Mouse (Mus musculus): ENCODE data around the gene Nme7.

The Nme7 gene

DNA sequence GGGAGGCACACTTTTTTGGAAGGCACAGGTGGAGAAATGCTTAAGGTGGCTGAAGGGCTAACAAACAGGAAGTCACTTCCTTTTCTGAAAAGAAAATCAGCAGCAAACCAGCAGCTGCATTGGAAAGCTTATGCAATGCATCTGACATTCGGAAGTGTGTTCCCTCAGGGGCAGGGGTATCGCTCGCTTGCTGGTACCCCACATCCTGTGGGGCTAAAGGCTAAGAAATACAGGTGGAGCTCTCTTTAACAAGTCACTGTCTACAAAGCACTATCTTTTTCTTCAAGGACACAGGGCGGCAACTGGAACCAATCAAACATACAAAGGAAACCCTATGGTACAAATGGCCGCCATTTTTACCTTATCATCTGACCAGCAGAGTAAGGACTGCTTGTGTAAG is 149.8 kb downstream of the Nme7 start:
- H3K4me3 ChIP-seq (replicated peaks; ENCODE audit: low read length), result peak overlapping the region; percentile 49
- H3K9me3 ChIP-seq (ENCODE audit: low read length), result no peaks in the 10 kb centered on the region
- peaks cover 84% of the 10 kb centered on the region for H3K4me1 ChIP-seq (replicated peaks; ENCODE audit: low read depth, low read length)
- no peaks in the 10 kb centered on the region; the same call in 1 of the 2 replicates for H3K27me3 ChIP-seq (ENCODE audit: insufficient read depth, low read length)
- peaks cover 54% of the 10 kb centered on the region for H3K36me3 ChIP-seq (ENCODE audit: insufficient read depth, low read length)
- TF ChIP-seq CTCF (conservative IDR thresholded peaks at IDR 0.05; ENCODE audit: low read length) (no peak), POU5F1 (IDR thresholded peaks at IDR 0.05; ENCODE audit: borderline replicate concordance, low read length) (no peak), NANOG (IDR thresholded peaks at IDR 0.05; ENCODE audit: borderline replicate concordance, low read length) (no peak)

- Histone ChIP-seq H3K4me3 (replicated peaks; ENCODE audit: low read length) (peak overlapping the region; percentile 61), H3K36me3 (ENCODE audit: insufficient read depth, low read length) (peaks cover 43% of the 10 kb centered on the region), H3K9me3 (ENCODE audit: low read length) (no peaks in the 10 kb centered on the region), H3K4me1 (replicated peaks; ENCODE audit: low read depth, low read length) (peaks cover 82% of the 10 kb centered on the region), H3K27me3 (ENCODE audit: insufficient read depth, low read length) (peaks cover 5% of the 10 kb centered on the region; the same call in 1 of the 2 replicates)
- TF ChIP-seq CTCF (conservative IDR thresholded peaks at IDR 0.05; ENCODE audit: low read length) (no peak), NANOG (IDR thresholded peaks at IDR 0.05; ENCODE audit: borderline replicate concordance, low read length) (no peak), POU5F1 (IDR thresholded peaks at IDR 0.05; ENCODE audit: borderline replicate concordance, low read length) (no peak)
These were observed 151.0 kb downstream of the Nme7 start for GRCm38 (mm10) chr1:164454747-164455400.

- TF ChIP-seq POU5F1 (IDR thresholded peaks at IDR 0.05; ENCODE audit: borderline replicate concordance, low read length), result no peak
- no peak for TF ChIP-seq NANOG (IDR thresholded peaks at IDR 0.05; ENCODE audit: borderline replicate concordance, low read length)
- TF ChIP-seq CTCF (conservative IDR thresholded peaks at IDR 0.05; ENCODE audit: low read length), result no peak
- H3K9me3 ChIP-seq (ENCODE audit: low read length), result no peaks in the 10 kb centered on the region
- H3K27me3 ChIP-seq (ENCODE audit: insufficient read depth, low read length), result peaks cover 5% of the 10 kb centered on the region; the same call in 1 of the 2 replicates
- peak overlapping the region; percentile 90 for H3K4me3 ChIP-seq (replicated peaks; ENCODE audit: low read length)
- H3K4me1 ChIP-seq (replicated peaks; ENCODE audit: low read depth, low read length), result peaks cover 80% of the 10 kb centered on the region
- peaks cover 36% of the 10 kb centered on the region for H3K36me3 ChIP-seq (ENCODE audit: insufficient read depth, low read length)
These were observed 151.7 kb downstream of the Nme7 start for GRCm38 (mm10) chr1:164455614-164456013.

- TF ChIP-seq CTCF (conservative IDR thresholded peaks at IDR 0.05; ENCODE audit: low read length) (no peak), NANOG (IDR thresholded peaks at IDR 0.05; ENCODE audit: borderline replicate concordance, low read length) (no peak), POU5F1 (IDR thresholded peaks at IDR 0.05; ENCODE audit: borderline replicate concordance, low read length) (no peak)
- Histone ChIP-seq H3K36me3 (ENCODE audit: insufficient read depth, low read length) (peaks cover 31% of the 10 kb centered on the region), H3K9me3 (ENCODE audit: low read length) (no peaks in the 10 kb centered on the region), H3K4me3 (replicated peaks; ENCODE audit: low read length) (peak overlapping the region; percentile 90), H3K27me3 (ENCODE audit: insufficient read depth, low read length) (peaks cover 6% of the 10 kb centered on the region; the same call in 1 of the 2 replicates), H3K4me1 (replicated peaks; ENCODE audit: low read depth, low read length) (peaks cover 80% of the 10 kb centered on the region)
These were observed 152.1 kb downstream of the Nme7 start for GRCm38 (mm10) chr1:164456065-164456464.

GRCm38 (mm10) chr1:164456731-164457130 is 152.8 kb downstream of the Nme7 start:
- peaks cover 80% of the 10 kb centered on the region for H3K4me1 ChIP-seq (replicated peaks; ENCODE audit: low read depth, low read length)
- peak overlapping the region; percentile 90 for H3K4me3 ChIP-seq (replicated peaks; ENCODE audit: low read length)
- peaks cover 8% of the 10 kb centered on the region; the same call in 1 of the 2 replicates for H3K27me3 ChIP-seq (ENCODE audit: insufficient read depth, low read length)
- no peak for TF ChIP-seq NANOG (IDR thresholded peaks at IDR 0.05; ENCODE audit: borderline replicate concordance, low read length)
- peaks cover 24% of the 10 kb centered on the region for H3K36me3 ChIP-seq (ENCODE audit: insufficient read depth, low read length)
- H3K9me3 ChIP-seq (ENCODE audit: low read length), result no peaks in the 10 kb centered on the region

- Histone ChIP-seq H3K9me3 (ENCODE audit: low read length) (no peaks in the 10 kb centered on the region), H3K36me3 (ENCODE audit: insufficient read depth, low read length) (peaks cover 15% of the 10 kb centered on the region), H3K4me1 (replicated peaks; ENCODE audit: low read depth, low read length) (peaks cover 81% of the 10 kb centered on the region), H3K27me3 (ENCODE audit: insufficient read depth, low read length) (peaks cover 8% of the 10 kb centered on the region; the same call in 1 of the 2 replicates), H3K4me3 (replicated peaks; ENCODE audit: low read length) (peak overlapping the region; percentile 90)
- TF ChIP-seq NANOG (IDR thresholded peaks at IDR 0.05; ENCODE audit: borderline replicate concordance, low read length), result no peak
- no peak for TF ChIP-seq POU5F1 (IDR thresholded peaks at IDR 0.05; ENCODE audit: borderline replicate concordance, low read length)
- TF ChIP-seq CTCF (conservative IDR thresholded peaks at IDR 0.05; ENCODE audit: low read length), result no peak
These were observed 153.8 kb downstream of the Nme7 start for GRCm38 (mm10) chr1:164457531-164458244.

DNA sequence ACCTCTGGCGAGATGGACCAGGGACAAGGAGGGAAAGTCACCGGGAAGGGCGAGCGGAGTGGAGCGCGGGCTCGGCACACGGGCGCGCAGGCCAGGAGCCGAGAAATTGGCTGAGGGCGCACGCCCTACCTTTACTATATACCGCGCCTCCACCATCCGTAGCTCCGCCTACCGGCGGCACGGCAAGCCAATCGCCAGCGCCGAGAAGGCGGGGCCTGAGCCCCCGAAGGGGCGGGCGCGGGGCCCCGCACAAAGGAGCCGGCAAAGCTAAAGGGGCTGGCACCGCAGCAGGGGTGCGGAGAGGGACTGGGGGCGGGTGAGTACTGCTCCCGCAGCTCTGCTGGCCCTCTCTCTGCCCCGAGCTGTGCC is 154.3 kb downstream of the Nme7 start, which contains the start of gene Atp1b1:
Atp1b1 (minus strand) TSS at position 111 of the 369 bp plus-strand sequence.
- Histone ChIP-seq H3K4me1 (replicated peaks; ENCODE audit: low read depth, low read length) (peaks cover 76% of the 10 kb centered on the region), H3K36me3 (ENCODE audit: insufficient read depth, low read length) (peaks cover 9% of the 10 kb centered on the region), H3K4me3 (replicated peaks; ENCODE audit: low read length) (peak within 1 kb of the TSS; percentile 90), H3K9me3 (ENCODE audit: low read length) (no peaks in the 10 kb centered on the region), H3K27me3 (ENCODE audit: insufficient read depth, low read length) (peaks cover 8% of the 10 kb centered on the region; the same call in 1 of the 2 replicates)
- TF ChIP-seq CTCF (conservative IDR thresholded peaks at IDR 0.05; ENCODE audit: low read length) (no peak), POU5F1 (IDR thresholded peaks at IDR 0.05; ENCODE audit: borderline replicate concordance, low read length) (no peak), NANOG (IDR thresholded peaks at IDR 0.05; ENCODE audit: borderline replicate concordance, low read length) (no peak)

- H3K27me3 ChIP-seq (ENCODE audit: insufficient read depth, low read length), result peaks cover 8% of the 10 kb centered on the region; the same call in 1 of the 2 replicates
These were observed 154.7 kb downstream of the Nme7 start for GRCm38 (mm10) chr1:164458621-164459051.

More at GRCm38 (mm10) chr1:164458621-164459051, 154.7 kb downstream of the Nme7 start:
- TF ChIP-seq POU5F1 (IDR thresholded peaks at IDR 0.05; ENCODE audit: borderline replicate concordance, low read length), result no peak
- TF ChIP-seq NANOG (IDR thresholded peaks at IDR 0.05; ENCODE audit: borderline replicate concordance, low read length), result no peak
- TF ChIP-seq CTCF (conservative IDR thresholded peaks at IDR 0.05; ENCODE audit: low read length), result no peak
- Histone ChIP-seq H3K4me1 (replicated peaks; ENCODE audit: low read depth, low read length) (peaks cover 72% of the 10 kb centered on the region), H3K9me3 (ENCODE audit: low read length) (no peaks in the 10 kb centered on the region), H3K36me3 (ENCODE audit: insufficient read depth, low read length) (peaks cover 5% of the 10 kb centered on the region), H3K4me3 (replicated peaks; ENCODE audit: low read length) (peak overlapping the region; percentile 90)

Measured in E14TG2a.4 (cell line).